Mouse (Mus musculus): ENCODE results near the gene Agap2.

DNA sequence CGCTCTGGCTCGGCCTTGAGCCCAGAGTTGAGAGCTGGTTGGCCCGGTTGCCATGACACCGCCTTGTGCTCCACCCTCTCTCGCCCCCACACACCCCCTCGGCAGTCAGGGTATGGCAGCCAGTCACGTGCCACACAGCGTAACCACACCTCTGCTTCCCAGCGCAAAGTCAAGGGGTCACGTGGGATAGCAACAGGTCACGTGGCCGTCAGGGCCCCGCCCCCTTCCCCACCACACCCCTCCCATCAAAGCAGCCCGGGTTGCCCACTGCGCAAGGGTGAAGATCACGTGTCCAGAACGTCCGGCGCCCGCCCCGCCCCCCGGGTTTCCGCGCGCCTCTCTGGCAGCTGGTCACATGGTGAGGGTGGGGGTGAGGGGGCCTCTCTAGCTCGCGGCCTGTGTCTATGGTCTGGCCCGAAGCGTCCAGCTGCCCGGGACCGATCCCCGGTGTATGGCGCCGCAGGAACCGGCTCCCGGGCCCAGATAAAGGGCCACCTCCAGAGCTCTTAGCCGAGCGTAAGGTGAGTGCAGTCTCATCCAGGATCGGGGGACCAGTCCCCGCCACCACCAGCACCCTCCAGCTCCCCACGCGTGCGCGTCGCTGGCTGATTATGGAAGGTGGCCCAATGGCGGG, 11.7 kb upstream of the Agap2 start, which contains the start of gene Cdk4:
- TF ChIP-seq CTCF (IDR thresholded peaks at IDR 0.05; ENCODE audit: low read depth, low read length) (no peak), POLR2A (IDR thresholded peaks at IDR 0.05; ENCODE audit: extremely low read depth, insufficient read depth, low read length) (peak; percentile 67; the same call in 1 of the 2 replicates)
